Mouse (Mus musculus): ENCODE measurements around the gene Rpl13a.

- TF ChIP-seq USF1 (IDR thresholded peaks at IDR 0.05; ENCODE audit: low read depth) (peak; percentile 89), CTCF (IDR thresholded peaks at IDR 0.05; ENCODE audit: control insufficient read depth, insufficient read depth, insufficient read length) (peak; percentile 75)
Observed at GRCm38 (mm10) chr7:45128624-45129246, at the start of gene Rpl13a.
